Mouse (Mus musculus): ENCODE results near the gene Fbxo3.
"Not testable (repeated sequence)": the region's sequence is repeated elsewhere in the genome, so short reads cannot be mapped to it uniquely, and the experiment has no call there.

Gene Fbxo3

DNA sequence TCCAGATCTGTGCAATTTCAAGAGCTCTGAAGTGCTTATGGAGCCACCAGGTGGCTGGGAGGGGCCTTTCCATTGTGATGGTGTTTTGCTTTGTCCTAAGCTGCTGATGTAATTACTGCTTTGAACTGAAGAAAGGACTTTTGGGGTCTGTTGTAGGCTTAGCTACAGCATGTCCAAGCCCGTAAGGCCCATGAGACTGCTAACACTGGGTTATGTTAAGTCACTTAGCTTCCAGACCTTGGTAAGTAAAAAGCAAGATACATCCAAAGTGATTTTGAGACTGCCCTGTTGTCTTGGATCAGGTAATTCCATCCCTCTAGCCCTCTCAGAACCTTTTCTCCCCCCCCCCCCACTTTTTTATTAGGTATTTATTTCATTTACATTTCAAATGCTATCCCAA, 69.3 kb downstream of the Fbxo3 start:
- not testable (repeated sequence) for DNase-seq (ENCODE audit: low read depth)

- not testable (repeated sequence) for DNase-seq (ENCODE audit: low read depth)
Measured at GRCm38 (mm10) chr2:104097396-104097795, 69.9 kb downstream of the Fbxo3 start.

GRCm38 (mm10) chr2:104098529-104099230, 71.2 kb downstream of the Fbxo3 start:
- DNase-seq (ENCODE audit: low read depth): no peak

- no peak for DNase-seq (ENCODE audit: low read depth)
Measured at GRCm38 (mm10) chr2:104099231-104099585, 71.7 kb downstream of the Fbxo3 start.

- DNase-seq (ENCODE audit: low read depth): no peak
Measured at GRCm38 (mm10) chr2:104099946-104100345, 72.4 kb downstream of the Fbxo3 start.

- DNase-seq (ENCODE audit: low read depth): no peak
Measured at GRCm38 (mm10) chr2:104104800-104105199, 77.3 kb downstream of the Fbxo3 start.

DNA sequence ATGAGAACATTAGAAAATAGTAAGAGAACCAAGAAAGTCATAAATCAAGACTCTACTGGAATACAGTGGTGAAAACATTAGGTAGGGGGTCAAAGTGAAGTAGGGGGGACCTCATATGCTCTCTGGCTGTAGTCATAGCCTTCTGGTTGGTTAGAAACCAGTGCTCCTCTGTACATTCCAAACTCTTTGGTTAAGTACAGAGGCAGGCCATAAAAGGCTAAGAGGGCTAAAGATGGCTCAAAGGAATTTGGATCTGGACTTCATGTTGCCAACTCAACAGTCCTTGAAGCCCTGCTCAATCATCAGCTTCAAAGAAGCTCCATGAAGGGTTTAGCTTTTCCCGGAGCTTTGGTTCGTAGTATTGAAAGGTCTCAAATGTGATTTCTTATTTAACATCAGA, 81.5 kb downstream of the Fbxo3 start:
- DNase-seq (ENCODE audit: low read depth): not testable (repeated sequence)

DNA sequence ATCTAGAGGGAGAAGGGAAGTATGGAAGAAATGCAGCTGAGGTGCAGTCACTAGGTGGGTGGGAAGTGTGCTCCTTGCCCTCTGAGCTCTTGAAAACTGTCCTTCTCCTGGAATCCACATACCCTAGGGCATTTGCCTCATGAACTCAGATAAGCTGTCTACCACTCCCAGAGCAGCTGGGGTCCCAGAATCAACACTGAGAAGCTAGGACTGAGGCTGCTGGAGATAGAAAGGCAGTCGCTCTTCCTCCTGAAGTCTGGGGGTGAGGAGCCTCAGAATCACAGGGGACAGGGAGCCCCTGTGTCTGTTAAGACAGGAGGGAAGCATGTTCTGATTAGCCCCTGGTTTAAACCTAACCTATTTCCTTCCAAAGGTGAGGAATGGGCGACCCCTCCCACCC, 82.0 kb downstream of the Fbxo3 start:
- no peak for DNase-seq (ENCODE audit: low read depth)

DNA sequence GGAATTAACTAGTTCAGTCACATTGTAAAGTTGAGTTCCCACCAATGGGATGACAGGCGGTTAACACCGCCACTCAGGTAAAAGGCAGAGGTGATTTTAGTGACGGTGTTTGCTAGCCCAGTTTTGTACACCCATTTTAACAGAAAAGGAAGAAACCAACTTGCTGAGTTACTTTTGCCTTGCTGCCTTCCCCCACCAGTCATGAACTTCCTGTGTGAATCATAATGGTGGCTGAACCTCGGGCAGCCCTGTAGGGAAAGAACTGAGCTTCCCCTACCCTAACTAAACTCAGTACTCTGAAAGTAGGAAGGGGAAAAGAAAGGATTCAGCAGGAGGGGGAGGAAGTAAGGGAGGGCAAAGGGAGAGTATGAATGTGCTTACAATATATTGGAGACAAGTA, 82.5 kb downstream of the Fbxo3 start:
- no peak for DNase-seq (ENCODE audit: low read depth)

DNA sequence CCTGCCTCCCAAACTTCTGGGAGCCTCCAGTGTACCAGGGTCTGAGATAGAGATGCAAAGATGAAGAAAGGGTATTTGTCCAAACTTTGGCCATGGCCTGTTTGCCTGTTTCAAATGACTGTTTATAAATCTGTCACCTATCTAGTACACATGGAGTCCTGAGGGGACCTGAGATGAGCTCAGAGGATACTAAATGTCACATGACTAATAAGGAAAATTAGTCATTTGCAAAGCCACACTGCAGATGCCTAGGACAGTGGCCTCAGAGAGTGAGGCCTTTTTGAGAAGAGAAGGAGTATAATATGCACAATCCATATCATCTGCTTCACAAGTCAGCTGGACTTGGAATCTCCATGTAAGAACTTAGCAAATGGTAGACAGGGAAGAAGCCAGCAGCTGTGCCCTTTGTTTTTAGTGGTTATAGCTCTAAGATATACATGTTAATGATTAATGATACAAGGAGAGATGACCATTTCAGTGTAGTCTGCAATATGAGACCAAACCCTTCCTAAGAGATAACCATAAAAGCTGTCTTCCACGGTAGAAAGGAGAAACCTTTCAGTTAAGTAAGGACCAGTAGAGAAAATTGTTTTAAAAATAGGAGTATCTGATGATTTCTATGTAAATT, 83.8 kb downstream of the Fbxo3 start:
- not testable (repeated sequence) for DNase-seq (ENCODE audit: low read depth)

Measured in fibroblast of lung, adult 2 months (primary cell).